Mouse (Mus musculus): Measurements from ENCODE around the gene Nectin1. TPM values are rescaled to one million over a fixed set of nuclear protein-coding genes. Genes with fewer than 3 reads are reported as not detected.

The Nectin1 gene
- polyA plus RNA-seq, 1 experiment from 2014 or later = 3.3 TPM

GRCm38 (mm10) chr9:43784841-43785240, 41.1 kb downstream of the Nectin1 start:
- Histone ChIP-seq H3K27ac (ENCODE audit: low read length) (no peak overlapping the region), H3K4me1 (ENCODE audit: control insufficient read depth, insufficient read depth, low read length) (peaks cover 22% of the 10 kb centered on the region), H3K9me3 (ENCODE audit: control insufficient read depth, low read length) (no peaks in the 10 kb centered on the region), H3K4me3 (ENCODE audit: low read length) (no peak overlapping the region), H3K27me3 (replicated peaks; ENCODE audit: control insufficient read depth, insufficient read depth, low read length) (no peaks in the 10 kb centered on the region), H3K36me3 (ENCODE audit: control insufficient read depth, insufficient read depth, low read length) (no peaks in the 10 kb centered on the region), H3K9ac (ENCODE audit: low read depth, low read length) (no peak overlapping the region), H3K4me2 (ENCODE audit: low read depth, low read length) (no peak overlapping the region)
- peak; percentile 69 for ATAC-seq
- WGBS = 54% methylated on average over 13 of the region's 13 CpGs

- no peak overlapping the region; the same call in 1 of the 2 replicates for H3K27ac ChIP-seq (ENCODE audit: low read length)
Measured at GRCm38 (mm10) chr9:43787591-43787990, 43.8 kb downstream of the Nectin1 start.

GRCm38 (mm10) chr9:43792681-43793080, 48.9 kb downstream of the Nectin1 start:
- Histone ChIP-seq H3K4me3 (ENCODE audit: low read length) (no peak overlapping the region), H3K4me2 (ENCODE audit: low read depth, low read length) (no peak overlapping the region), H3K9me3 (ENCODE audit: control insufficient read depth, low read length) (no peaks in the 10 kb centered on the region), H3K4me1 (ENCODE audit: control insufficient read depth, insufficient read depth, low read length) (peaks cover 10% of the 10 kb centered on the region), H3K27ac (ENCODE audit: low read length) (no peak overlapping the region), H3K36me3 (ENCODE audit: control insufficient read depth, insufficient read depth, low read length) (no peaks in the 10 kb centered on the region; the same call in 1 of the 2 replicates), H3K27me3 (replicated peaks; ENCODE audit: control insufficient read depth, insufficient read depth, low read length) (no peaks in the 10 kb centered on the region), H3K9ac (ENCODE audit: low read depth, low read length) (no peak overlapping the region)
- WGBS = 91% methylated on average over 9 of the region's 9 CpGs
- ATAC-seq = no peak

More at GRCm38 (mm10) chr9:43787591-43787990, 43.8 kb downstream of the Nectin1 start:
- Histone ChIP-seq H3K4me1 (ENCODE audit: control insufficient read depth, insufficient read depth, low read length) (peaks cover 22% of the 10 kb centered on the region), H3K9me3 (ENCODE audit: control insufficient read depth, low read length) (no peaks in the 10 kb centered on the region), H3K4me3 (ENCODE audit: low read length) (no peak overlapping the region), H3K27me3 (replicated peaks; ENCODE audit: control insufficient read depth, insufficient read depth, low read length) (no peaks in the 10 kb centered on the region), H3K36me3 (ENCODE audit: control insufficient read depth, insufficient read depth, low read length) (no peaks in the 10 kb centered on the region; the same call in 1 of the 2 replicates), H3K9ac (ENCODE audit: low read depth, low read length) (no peak overlapping the region), H3K4me2 (ENCODE audit: low read depth, low read length) (no peak overlapping the region)
- 69% methylated on average over 4 of the region's 4 CpGs for WGBS
- 0 out of 2 replicates have a peak, but pooled peaks have one; percentile 19 for ATAC-seq

DNA sequence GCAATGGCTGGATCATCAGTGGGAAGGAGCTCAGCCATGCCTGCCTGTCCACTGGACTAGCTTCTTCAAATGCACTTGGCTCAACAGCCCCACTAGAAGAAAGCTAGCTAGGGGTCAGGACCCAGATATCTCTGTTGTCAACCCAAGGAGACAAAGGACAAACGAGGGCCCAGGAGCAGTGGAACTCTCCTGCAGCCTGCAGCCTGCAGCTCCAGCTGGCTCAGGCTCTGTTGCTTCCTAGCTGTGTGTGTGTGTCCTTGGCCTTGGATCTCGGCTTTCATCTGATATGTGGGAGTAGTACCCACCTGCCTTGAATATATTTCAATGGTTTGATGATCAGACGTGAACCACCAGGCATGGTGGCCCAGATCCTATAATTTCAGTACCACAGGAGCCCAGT, 49.6 kb downstream of the Nectin1 start:
- Histone ChIP-seq H3K4me3 (ENCODE audit: low read length) (no peak overlapping the region), H3K9ac (ENCODE audit: low read depth, low read length) (no peak overlapping the region), H3K27me3 (replicated peaks; ENCODE audit: control insufficient read depth, insufficient read depth, low read length) (no peaks in the 10 kb centered on the region), H3K36me3 (ENCODE audit: control insufficient read depth, insufficient read depth, low read length) (no peaks in the 10 kb centered on the region; the same call in 1 of the 2 replicates), H3K4me1 (ENCODE audit: control insufficient read depth, insufficient read depth, low read length) (peaks cover 7% of the 10 kb centered on the region; the same call in 1 of the 2 replicates), H3K9me3 (ENCODE audit: control insufficient read depth, low read length) (no peaks in the 10 kb centered on the region), H3K27ac (ENCODE audit: low read length) (no peak overlapping the region), H3K4me2 (ENCODE audit: low read depth, low read length) (no peak overlapping the region)
- ATAC-seq = no peak
- WGBS = 59% methylated on average over 3 of the region's 3 CpGs

GRCm38 (mm10) chr9:43796031-43796430, 52.2 kb downstream of the Nectin1 start:
- ATAC-seq = no peak
- no peak overlapping the region for H3K9ac ChIP-seq (ENCODE audit: low read depth, low read length)
- 96% methylated on average over 3 of the region's 3 CpGs for WGBS

GRCm38 (mm10) chr9:43796841-43797740, 53.3 kb downstream of the Nectin1 start:
- ATAC-seq = peak; percentile 38; the same call in 1 of the 2 replicates
- no peak overlapping the region for H3K4me2 ChIP-seq (ENCODE audit: low read depth, low read length)
- no peaks in the 10 kb centered on the region for H3K27me3 ChIP-seq (replicated peaks; ENCODE audit: control insufficient read depth, insufficient read depth, low read length)
- no peaks in the 10 kb centered on the region for H3K9me3 ChIP-seq (ENCODE audit: control insufficient read depth, low read length)
- 0 out of 2 replicates have a peak, but pooled peaks cover 2% of the 10 kb centered on the region for H3K4me1 ChIP-seq (ENCODE audit: control insufficient read depth, insufficient read depth, low read length)
- 77% methylated on average over 11 of the region's 11 CpGs for WGBS
- no peak overlapping the region for H3K9ac ChIP-seq (ENCODE audit: low read depth, low read length)
- no peak overlapping the region for H3K4me3 ChIP-seq (ENCODE audit: low read length)
- H3K36me3 ChIP-seq (ENCODE audit: control insufficient read depth, insufficient read depth, low read length) = no peaks in the 10 kb centered on the region; the same call in 1 of the 2 replicates
- H3K27ac ChIP-seq (ENCODE audit: low read length) = no peak overlapping the region

More at GRCm38 (mm10) chr9:43796031-43796430, 52.2 kb downstream of the Nectin1 start:
- Histone ChIP-seq H3K4me3 (ENCODE audit: low read length) (no peak overlapping the region), H3K36me3 (ENCODE audit: control insufficient read depth, insufficient read depth, low read length) (no peaks in the 10 kb centered on the region; the same call in 1 of the 2 replicates), H3K4me1 (ENCODE audit: control insufficient read depth, insufficient read depth, low read length) (0 out of 2 replicates have a peak, but pooled peaks cover 2% of the 10 kb centered on the region), H3K27ac (ENCODE audit: low read length) (no peak overlapping the region), H3K4me2 (ENCODE audit: low read depth, low read length) (no peak overlapping the region), H3K9me3 (ENCODE audit: control insufficient read depth, low read length) (no peaks in the 10 kb centered on the region), H3K27me3 (replicated peaks; ENCODE audit: control insufficient read depth, insufficient read depth, low read length) (no peaks in the 10 kb centered on the region)

DNA sequence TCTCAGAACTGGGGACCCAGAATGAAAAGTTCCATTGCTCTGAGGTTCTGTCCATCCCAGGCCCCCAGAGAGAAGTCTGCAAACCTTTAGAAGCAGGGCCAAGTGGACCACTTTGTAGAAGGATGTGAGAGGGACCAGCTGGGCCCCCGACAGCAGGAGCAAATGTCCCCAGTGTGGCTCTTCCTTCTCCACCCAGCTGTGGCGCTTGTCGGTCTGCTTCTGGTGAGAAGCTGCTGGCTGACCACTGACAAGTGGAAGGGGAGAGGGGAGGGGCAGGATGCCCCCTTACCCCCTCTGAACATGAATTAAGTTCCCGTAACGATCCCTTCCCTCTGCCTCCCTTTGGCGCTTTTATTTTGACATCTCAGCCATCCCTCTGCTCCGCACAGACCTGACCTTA, 54.0 kb downstream of the Nectin1 start:
- Histone ChIP-seq H3K36me3 (ENCODE audit: control insufficient read depth, insufficient read depth, low read length) (no peaks in the 10 kb centered on the region), H3K4me3 (ENCODE audit: low read length) (no peak overlapping the region), H3K9me3 (ENCODE audit: control insufficient read depth, low read length) (no peaks in the 10 kb centered on the region), H3K27me3 (replicated peaks; ENCODE audit: control insufficient read depth, insufficient read depth, low read length) (no peaks in the 10 kb centered on the region), H3K9ac (ENCODE audit: low read depth, low read length) (no peak overlapping the region), H3K27ac (ENCODE audit: low read length) (no peak overlapping the region), H3K4me2 (ENCODE audit: low read depth, low read length) (no peak overlapping the region), H3K4me1 (ENCODE audit: control insufficient read depth, insufficient read depth, low read length) (0 out of 2 replicates have a peak, but pooled peaks cover 2% of the 10 kb centered on the region)
- 68% methylated on average over 7 of the region's 7 CpGs for WGBS
- no peak for ATAC-seq

DNA sequence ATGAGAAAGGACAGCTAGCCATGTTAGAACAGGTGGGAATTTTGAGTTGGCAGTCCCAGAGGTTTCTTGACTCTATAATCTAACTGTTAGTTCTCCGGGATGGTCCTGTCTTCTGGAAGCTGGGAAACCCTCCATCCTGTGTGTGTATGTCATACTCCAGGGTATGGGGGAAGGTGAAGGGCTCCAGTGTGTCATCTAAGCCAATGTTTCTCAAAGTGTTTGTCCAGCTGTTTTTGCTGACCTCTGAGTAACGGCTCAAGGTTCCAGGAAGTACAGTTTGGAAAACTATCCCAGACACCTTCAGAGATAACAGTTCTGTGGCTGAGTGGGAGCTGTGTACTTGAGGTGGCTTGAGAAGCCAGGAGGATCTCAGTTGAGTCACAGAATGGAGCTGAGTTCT, 56.7 kb downstream of the Nectin1 start:
- no peak overlapping the region for H3K9ac ChIP-seq (ENCODE audit: low read depth, low read length)
- H3K4me1 ChIP-seq (ENCODE audit: control insufficient read depth, insufficient read depth, low read length) = 0 out of 2 replicates have a peak, but pooled peaks cover 2% of the 10 kb centered on the region
- no peaks in the 10 kb centered on the region for H3K27me3 ChIP-seq (replicated peaks; ENCODE audit: control insufficient read depth, insufficient read depth, low read length)
- no peak overlapping the region for H3K4me2 ChIP-seq (ENCODE audit: low read depth, low read length)
- 75% methylated on average over 2 of the region's 2 CpGs for WGBS
- no peak overlapping the region for H3K4me3 ChIP-seq (ENCODE audit: low read length)
- no peaks in the 10 kb centered on the region for H3K9me3 ChIP-seq (ENCODE audit: control insufficient read depth, low read length)
- H3K36me3 ChIP-seq (ENCODE audit: control insufficient read depth, insufficient read depth, low read length) = no peaks in the 10 kb centered on the region
- H3K27ac ChIP-seq (ENCODE audit: low read length) = no peak overlapping the region
- no peak for ATAC-seq

DNA sequence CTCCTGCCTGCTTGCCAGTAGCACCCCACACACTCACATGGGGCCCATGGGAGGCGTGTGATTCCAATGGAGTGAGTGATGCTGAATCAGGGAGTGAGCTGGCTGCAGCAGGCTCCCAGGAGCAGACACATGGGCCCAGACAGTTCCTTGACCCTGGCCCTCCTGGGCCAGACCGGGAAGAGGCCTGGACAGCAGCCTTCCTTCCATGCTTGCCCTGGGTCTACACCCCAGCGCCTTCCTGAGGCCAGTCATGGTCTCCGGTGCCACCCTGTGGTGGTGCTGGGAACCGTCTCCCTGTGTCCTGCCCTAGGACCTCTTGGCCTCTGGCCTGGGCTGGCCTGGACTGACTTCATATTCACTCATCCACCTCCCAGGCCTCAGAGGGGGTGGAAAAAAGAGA, 58.1 kb downstream of the Nectin1 start:
- ATAC-seq = peak; percentile 60
- no peaks in the 10 kb centered on the region for H3K27me3 ChIP-seq (replicated peaks; ENCODE audit: control insufficient read depth, insufficient read depth, low read length)
- 37% methylated on average over 5 of the region's 5 CpGs for WGBS
- H3K4me3 ChIP-seq (ENCODE audit: low read length) = no peak overlapping the region
- 0 out of 2 replicates have a peak, but pooled peaks cover 2% of the 10 kb centered on the region for H3K36me3 ChIP-seq (ENCODE audit: control insufficient read depth, insufficient read depth, low read length)
- H3K4me2 ChIP-seq (ENCODE audit: low read depth, low read length) = no peak overlapping the region
- no peak overlapping the region for H3K27ac ChIP-seq (ENCODE audit: low read length)
- 0 out of 2 replicates have a peak, but pooled peaks cover 2% of the 10 kb centered on the region for H3K4me1 ChIP-seq (ENCODE audit: control insufficient read depth, insufficient read depth, low read length)
- 0 out of 2 replicates have a peak overlapping the region, but pooled peaks have one; percentile 18 for H3K9ac ChIP-seq (ENCODE audit: low read depth, low read length)
- no peaks in the 10 kb centered on the region for H3K9me3 ChIP-seq (ENCODE audit: control insufficient read depth, low read length)

Measured in intestine, embryonic 16.5 days (tissue).